Mouse (Mus musculus) B cell, adult (primary cell): ENCODE results near the gene Sgcg. TPM values are rescaled to one million over a fixed set of nuclear protein-coding genes. Genes with fewer than 3 reads are reported as not detected.

Experiments
- total RNA-seq: library from RNA; stranded (reverse); gene quantifications from 4 replicates; pipeline ENCODE4 v1.2.4, GENCODE M21; 2023; ENCODE audit not compliant: inconsistent age

Sgcg gene
- not detected in 4 replicates for total RNA-seq

GRCm38 (mm10) chr14:61258352-61258751 lies at the start of gene Sgcg:
Sgcg (minus strand) TSS chr14:61258490.

Other genes with a start within 250 kb of the Sgcg start
- gene Tnfrsf19, start 212.0 kb downstream of the Sgcg start, total RNA-seq: 1.6 to 2.6 TPM (median 2.2 TPM) in 4 replicates
- gene Sacs, start 120.0 kb downstream of the Sgcg start, total RNA-seq: 15.9 to 19.8 TPM (median 17.9 TPM) in 4 replicates
- 1.7 to 2.4 TPM (median 2.0 TPM) in 4 replicates for gene Arl11, start 51.3 kb upstream of the Sgcg start, total RNA-seq
- gene Ebpl, start 101.9 kb upstream of the Sgcg start, total RNA-seq: 2.7 to 3.2 TPM (median 3.0 TPM) in 4 replicates
- gene Kpna3, start 181.4 kb upstream of the Sgcg start, total RNA-seq: 27.3 to 32.3 TPM (median 29.1 TPM) in 4 replicates